Mouse (Mus musculus) CH12.LX (cell line): ENCODE measurements around the gene Slc35e2.

Source experiments
- BHLHE40 ChIP-seq: IDR thresholded peaks from 2 replicates; pipeline ENCODE4 v1.6.1; 2011; ENCODE audit warnings: mild to moderate bottlenecking, low read depth, low read length, improper control_type of control experiment
- CHD2 ChIP-seq: IDR thresholded peaks from 2 replicates; pipeline ENCODE4 v1.6.1; 2011; ENCODE audit warnings: low read length, improper control_type of control experiment
- CTCF ChIP-seq, 2 experiments: IDR thresholded peaks in 1 of 2; conservative IDR thresholded peaks in 1 of 2; 2 replicates each; pipeline ENCODE4 v1.5.1; 2011 to 2012; ENCODE audit warnings: low read depth in 2 of 2, low read length in 2 of 2, improper control_type of control experiment in 1 of 2, inconsistent platforms in 1 of 2, mild to moderate bottlenecking in 1 of 2, moderate library complexity in 1 of 2
- ETS1 ChIP-seq: conservative IDR thresholded peaks from 2 replicates; pipeline ENCODE4 v1.6.1; 2012; ENCODE audit warnings: low read depth, mild to moderate bottlenecking, inconsistent platforms, low read length, improper control_type of control experiment, moderate library complexity
- HCFC1 ChIP-seq: IDR thresholded peaks from 2 replicates; pipeline ENCODE4 v1.6.1; 2012; ENCODE audit warnings: low read depth, mild to moderate bottlenecking, inconsistent platforms, low read length, improper control_type of control experiment
- JUND ChIP-seq: conservative IDR thresholded peaks from 2 replicates; pipeline ENCODE4 v1.6.1; 2011; ENCODE audit warnings: low read depth, low read length, improper control_type of control experiment
- MAFK ChIP-seq: IDR thresholded peaks from 2 replicates; pipeline ENCODE4 v1.6.1; 2011; ENCODE audit warnings: low read length, improper control_type of control experiment; ENCODE audit not compliant: insufficient replicate concordance
- MXI1 ChIP-seq: IDR thresholded peaks from 2 replicates; pipeline ENCODE4 v1.6.1; 2011; ENCODE audit warnings: mild to moderate bottlenecking, low read depth, low read length, improper control_type of control experiment
- NELFE ChIP-seq: IDR thresholded peaks from 2 replicates; pipeline ENCODE4 v1.6.1; 2011; ENCODE audit warnings: low read depth, low read length, improper control_type of control experiment
- POLR2A ChIP-seq: IDR thresholded peaks from 2 replicates; pipeline ENCODE4 v1.6.1; 2011; ENCODE audit warnings: low read depth, mild to moderate bottlenecking, improper control_type of control experiment, low read length
- SIN3A ChIP-seq: IDR thresholded peaks from 2 replicates; pipeline ENCODE4 v1.6.1; 2012; ENCODE audit warnings: low read length, improper control_type of control experiment, inconsistent platforms
- SMC3 ChIP-seq: IDR thresholded peaks from 2 replicates; pipeline ENCODE4 v1.6.1; 2011; ENCODE audit warnings: low read depth, low read length, improper control_type of control experiment
- TCF12 ChIP-seq: IDR thresholded peaks from 2 replicates; pipeline ENCODE4 v1.6.1; 2014; ENCODE audit warnings: low read depth, mild to moderate bottlenecking, inconsistent platforms, low read length, improper control_type of control experiment

- TF ChIP-seq JUND (no peak), CHD2 (no peak), POLR2A (no peak), TCF12 (no peak), BHLHE40 (no peak), CTCF (conservative IDR thresholded peaks at IDR 0.05 in 1 of 2, IDR thresholded peaks at IDR 0.05 in 1 of 2; ENCODE audit: low read depth in 2 of 2, low read length in 2 of 2) (no peak), ETS1 (no peak), SMC3 (no peak), HCFC1 (no peak), MXI1 (no peak), MAFK (no peak), SIN3A (no peak), NELFE (no peak)
Measured at GRCm38 (mm10) chr4:155596606-155597005, 4.6 kb upstream of the Slc35e2 start.
